Mouse (Mus musculus) CD4-positive, CD25-positive, alpha-beta regulatory T cell, adult 4 months (primary cell): Measurements from ENCODE around the gene Slc7a7. TPM values are rescaled to one million over a fixed set of nuclear protein-coding genes. Genes with fewer than 3 reads are reported as not detected.

Source experiments
- ATAC-seq: one replicate; pipeline ENCODE4 v1.8.0; 2017
- polyA plus RNA-seq, 2 experiments: library from polyadenylated mRNA; unstranded; fragments of 100-300 nt; shearing (Covaris generic); gene quantifications; one replicate each; pipeline ENCODE4 v1.2.1; 2017

The Slc7a7 gene
- polyA plus RNA-seq, 2 experiments from 2014 or later = 1.2 to 1.3 TPM

- ATAC-seq = no peak
These were observed 14.7 kb upstream of the Slc7a7 start for GRCm38 (mm10) chr14:54432078-54432836.

GRCm38 (mm10) chr14:54431334-54432077 lies 13.9 kb upstream of the Slc7a7 start, which contains the start of gene Mmp14:
Gene Mmp14 (plus strand): TSS chr14:54431612.
- ATAC-seq = no peak

DNA sequence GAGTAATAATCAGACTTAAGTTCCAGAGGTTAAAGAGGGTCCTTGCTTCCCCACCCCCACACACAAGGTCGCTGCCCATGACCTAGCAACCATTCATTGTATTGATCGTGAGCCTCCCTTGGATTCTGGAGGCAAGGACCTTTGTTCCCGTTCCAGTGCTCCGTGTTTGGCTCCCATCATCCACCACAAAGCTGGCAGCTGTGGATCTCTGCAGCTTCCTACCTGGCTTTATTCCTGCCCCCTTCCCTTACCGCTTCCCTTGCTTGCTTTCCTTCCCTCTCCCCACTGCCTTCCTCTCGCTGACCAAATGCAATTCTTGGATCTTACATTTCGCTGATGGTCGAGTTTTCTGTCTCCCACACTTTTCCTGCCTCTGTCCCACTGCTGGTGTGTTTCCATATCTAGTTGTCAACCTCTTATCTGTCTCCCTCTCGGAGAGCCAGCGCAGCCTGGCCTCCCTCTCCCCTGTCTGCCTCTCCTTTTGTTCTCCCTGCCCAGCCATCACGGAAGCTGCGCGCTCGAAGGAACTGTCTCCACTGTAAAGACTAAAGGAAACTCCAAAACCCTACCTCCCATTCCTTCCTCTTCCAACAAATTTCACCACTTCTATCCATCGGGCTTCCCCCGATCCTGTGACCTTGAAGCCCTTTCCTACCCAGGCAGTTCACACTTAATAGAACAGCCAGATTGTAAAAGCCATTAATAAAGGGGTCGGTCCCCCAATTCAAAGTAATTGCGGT lies 13.0 kb upstream of the Slc7a7 start:
- ATAC-seq = no peak

GRCm38 (mm10) chr14:54429332-54430093 lies 11.9 kb upstream of the Slc7a7 start:
- ATAC-seq = no peak

DNA sequence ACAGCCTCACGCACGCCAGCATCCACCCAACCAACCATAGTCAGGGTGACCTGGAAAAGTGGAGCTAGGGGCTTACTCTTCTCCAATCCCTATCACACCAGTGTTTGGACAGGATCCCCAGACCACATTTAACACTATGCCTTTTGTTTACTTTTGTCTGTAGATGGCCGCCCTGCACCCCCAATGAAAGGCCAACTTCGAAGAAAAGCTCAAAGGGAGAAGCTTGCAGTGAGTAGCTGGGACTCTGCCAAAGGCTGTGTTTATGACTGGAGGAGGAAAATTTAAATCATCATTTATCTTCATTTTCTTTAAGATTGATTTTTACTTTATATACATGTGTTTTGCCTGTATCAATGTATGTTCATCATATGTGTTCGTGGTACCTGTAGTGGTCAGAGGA lies 10.8 kb upstream of the Slc7a7 start:
- no peak for ATAC-seq

GRCm38 (mm10) chr14:54427696-54428095 lies 10.1 kb upstream of the Slc7a7 start:
- no peak for ATAC-seq

DNA sequence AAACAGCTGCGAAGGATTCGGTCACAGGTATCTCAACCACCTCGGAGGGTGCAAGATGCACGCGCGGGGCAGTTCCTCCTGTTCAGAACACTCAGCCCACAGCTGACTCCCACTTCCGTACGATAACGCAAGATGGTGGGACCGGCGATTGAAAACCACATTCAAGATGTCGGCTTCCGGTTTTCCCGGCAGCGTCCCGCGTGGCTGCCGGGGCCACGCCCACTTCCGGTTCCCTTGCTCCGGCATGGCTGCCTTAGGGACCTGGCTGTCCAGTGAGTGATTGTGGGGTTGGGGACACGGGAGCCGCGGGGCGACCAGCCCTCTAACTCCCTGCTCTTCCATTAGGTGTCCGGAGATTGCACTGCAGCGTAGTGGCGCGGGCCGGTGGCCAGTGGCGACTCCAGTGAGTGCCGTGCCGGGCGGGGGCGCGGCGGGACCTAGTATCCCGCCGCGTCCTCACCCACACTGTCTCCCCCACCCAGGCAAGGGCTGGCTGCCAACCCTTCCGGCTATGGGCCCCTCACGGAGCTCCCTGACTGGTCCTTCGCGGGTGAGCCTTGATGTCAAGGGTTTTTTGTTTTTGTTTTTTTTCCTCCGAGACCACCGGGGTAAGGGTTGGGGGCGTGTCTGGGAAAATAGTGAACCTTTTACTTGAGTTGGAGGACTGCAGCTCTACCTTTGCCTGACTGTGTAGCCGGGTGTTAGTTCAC lies 9.3 kb upstream of the Slc7a7 start, which contains the start of gene Mrpl52:
Gene Mrpl52 (plus strand): TSS at position 221 of the 710 bp plus-strand sequence.
- peak; percentile 78 for ATAC-seq

DNA sequence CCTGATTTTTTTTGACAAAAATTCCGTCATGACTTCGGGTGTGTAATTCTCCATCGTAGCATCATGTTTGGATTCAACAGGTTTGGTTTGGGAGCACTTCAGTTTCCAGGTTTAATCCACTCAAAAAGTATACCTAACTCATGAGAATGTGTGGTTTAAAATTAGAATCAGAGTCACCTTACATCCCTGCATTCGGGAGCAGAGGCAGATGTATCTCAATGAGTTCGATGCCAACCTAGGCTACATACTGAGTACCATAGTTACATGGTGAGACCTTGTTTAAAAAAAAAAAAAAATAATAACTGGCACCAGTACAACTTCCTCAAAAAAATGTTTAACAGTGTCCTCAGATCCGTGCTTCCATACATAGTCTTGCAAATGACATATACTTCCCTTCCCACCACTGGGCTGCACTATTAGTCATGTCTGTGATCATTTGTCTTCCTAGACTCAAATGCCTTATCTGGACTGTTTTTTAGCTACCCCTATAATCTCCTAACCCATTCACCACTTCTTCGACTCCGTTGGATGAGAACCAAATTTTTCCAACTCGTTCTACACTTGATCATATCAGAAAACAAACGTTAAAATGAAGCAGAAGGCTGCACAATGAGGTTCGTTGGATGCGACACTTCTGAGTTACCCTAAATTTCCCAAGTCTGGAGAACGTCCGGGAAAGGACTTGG lies 8.6 kb upstream of the Slc7a7 start:
- peak; percentile 18 for ATAC-seq

DNA sequence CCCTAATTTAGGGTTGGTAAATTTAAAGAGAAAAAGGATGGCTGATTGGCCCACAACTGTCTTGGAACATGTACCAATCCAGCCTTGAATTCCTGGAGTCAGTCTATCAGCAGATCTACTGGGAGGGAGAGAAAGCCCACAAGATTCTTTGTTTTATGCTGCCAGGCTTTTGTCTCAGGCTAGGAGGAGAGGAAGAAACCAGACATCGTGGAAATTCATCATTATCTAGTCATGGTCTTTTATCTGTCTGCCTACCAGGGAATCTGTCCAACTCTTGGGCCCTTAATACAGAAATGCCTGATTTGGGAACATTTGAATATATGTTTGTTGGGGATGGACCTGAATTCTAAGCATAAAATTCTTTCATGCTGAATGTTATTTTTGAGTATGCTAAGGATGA lies 8.0 kb upstream of the Slc7a7 start:
- no peak for ATAC-seq

DNA sequence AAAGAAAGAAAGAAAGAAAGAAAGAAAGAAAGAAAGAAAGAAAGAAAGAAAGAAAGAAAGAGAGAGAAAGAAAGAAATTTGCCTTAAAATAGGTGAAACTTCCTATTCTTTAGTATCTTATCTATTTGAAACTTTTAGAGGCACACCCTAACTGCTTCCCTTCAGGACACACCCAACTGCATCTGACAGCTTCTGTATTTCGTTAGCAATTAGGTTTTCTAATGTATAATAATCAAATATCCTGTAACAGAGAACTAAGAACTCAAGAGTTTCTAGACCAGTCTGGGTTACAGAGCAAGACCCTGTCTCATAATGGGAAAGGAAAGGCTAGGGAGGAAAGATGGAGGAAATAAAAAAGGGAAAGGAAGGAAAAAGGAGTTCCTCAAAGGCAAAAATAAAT lies 7.1 kb upstream of the Slc7a7 start:
- no peak for ATAC-seq

GRCm38 (mm10) chr14:54423406-54423805 lies 5.8 kb upstream of the Slc7a7 start:
- no peak for ATAC-seq

DNA sequence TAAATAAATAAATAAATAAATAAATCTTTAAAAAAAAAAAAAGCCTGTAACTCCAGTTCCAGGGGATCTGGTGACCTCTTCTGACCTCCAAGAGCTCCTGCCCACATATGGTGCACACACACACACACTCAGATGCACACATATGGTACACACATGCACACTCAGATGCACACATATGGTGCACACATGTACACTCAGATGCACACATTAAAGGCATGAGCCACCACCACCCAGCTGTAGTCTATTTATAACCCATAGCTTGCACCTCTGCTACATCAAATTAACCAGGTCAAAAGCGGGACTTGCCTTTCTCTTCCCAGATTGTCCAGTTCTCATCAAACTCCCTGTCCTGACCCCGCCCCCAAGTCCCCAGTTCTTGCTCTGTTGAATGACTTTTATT lies 3.4 kb upstream of the Slc7a7 start:
- ATAC-seq = no peak

- ATAC-seq = no peak
These were observed 750 bp downstream of the Slc7a7 start for GRCm38 (mm10) chr14:54416830-54417229.

DNA sequence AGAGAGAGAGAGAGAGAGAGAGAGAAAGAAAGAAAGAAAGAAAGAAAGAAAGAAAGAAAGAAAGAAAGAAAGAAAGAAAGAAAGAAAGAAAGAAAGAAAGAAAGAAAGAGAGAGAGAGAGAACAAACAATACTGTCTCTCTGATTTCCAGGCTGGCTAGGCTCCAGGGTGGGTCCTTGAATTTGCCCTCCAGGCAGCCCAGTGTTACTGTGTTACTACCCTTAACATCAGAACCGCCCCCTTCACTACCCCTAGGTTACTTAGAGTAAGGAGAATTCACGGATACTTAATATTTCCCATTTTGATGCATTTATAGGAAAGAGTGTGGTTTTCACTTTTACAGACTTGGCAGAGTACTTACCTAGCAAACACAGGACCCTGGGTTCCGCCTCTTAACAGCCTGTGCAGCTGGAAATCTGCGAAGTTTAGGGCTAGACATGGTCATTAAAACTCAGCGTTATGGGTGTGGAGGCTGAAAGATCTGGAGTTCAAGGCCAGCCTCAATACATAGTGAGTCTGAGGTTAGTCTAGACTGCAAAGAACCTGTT lies 1.3 kb downstream of the Slc7a7 start:
- no peak for ATAC-seq

DNA sequence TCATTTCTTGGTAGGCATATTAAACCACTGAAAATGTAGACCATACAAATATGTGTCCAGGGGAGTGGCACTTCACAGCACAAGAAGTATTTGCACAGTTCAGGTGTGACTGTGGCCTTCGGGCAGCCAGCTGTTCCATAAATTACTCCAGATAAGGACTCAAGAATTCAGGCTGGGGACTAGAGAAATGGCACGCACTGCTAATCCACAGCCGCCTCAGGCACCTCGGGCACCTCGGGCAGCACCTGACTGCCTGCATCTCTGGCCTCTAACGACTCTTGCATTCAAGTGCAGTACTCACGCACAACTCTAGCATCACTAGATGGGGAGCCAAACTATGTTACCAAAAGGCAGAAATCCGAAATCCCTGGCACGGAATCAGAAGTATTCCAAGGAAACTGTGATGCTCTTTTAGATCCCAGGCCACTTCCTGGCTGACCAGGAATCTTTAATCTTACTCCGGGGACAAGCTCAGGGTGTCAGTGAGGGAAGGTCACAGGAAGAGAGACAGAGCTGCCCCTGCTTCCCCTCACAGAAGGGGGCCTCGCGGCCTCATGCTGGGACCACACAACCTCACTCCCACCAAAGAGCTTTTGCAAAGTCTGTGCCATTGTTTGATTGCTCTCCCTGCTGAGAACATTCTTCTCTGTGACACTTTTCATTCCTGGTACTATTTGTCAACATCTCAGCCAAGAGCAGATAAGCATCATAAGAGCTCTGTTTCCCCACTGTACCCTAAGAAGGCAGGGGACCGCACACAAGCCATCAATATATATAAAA lies 2.1 kb downstream of the Slc7a7 start:
- ATAC-seq = no peak

- ATAC-seq = no peak
These were observed 3.5 kb downstream of the Slc7a7 start for GRCm38 (mm10) chr14:54413877-54414700.

- no peak for ATAC-seq
These were observed 4.9 kb downstream of the Slc7a7 start for GRCm38 (mm10) chr14:54412629-54413170.

DNA sequence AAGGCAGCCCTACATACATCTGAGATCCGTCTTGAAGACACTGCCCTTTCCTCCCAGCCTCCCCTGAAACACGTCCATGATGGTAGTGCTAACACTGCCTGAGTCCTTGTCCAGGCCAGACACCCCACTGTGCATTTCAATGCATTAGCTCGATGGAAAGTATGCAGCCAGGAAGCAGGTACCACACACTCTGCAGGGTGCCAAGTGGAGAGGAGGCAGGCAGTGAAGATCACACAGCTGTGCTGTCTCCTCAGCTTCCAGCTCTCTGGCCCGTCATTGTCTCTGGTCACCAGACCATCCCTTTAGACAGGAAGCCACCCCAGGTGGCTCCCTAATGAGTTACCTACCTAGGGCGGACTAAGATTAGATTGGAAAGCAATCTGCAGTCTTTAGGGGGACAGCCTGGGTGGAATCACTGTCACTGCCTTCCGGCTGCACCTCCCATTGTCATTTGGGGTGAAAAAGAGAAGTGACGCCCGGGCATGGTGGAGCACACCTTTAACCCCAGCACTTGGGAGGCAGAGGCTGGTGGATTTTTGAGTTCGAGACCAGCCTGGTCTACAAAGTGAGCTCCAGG lies 5.5 kb downstream of the Slc7a7 start:
- no peak for ATAC-seq
